Mouse (Mus musculus): ENCODE measurements at regions not wholly inside any gene's neighbourhood (a gene's known extent, or its start where the extent isn't known, plus 50 kb on each side); places are given as distances from the start of the nearest gene placed in this dataset.

DNA sequence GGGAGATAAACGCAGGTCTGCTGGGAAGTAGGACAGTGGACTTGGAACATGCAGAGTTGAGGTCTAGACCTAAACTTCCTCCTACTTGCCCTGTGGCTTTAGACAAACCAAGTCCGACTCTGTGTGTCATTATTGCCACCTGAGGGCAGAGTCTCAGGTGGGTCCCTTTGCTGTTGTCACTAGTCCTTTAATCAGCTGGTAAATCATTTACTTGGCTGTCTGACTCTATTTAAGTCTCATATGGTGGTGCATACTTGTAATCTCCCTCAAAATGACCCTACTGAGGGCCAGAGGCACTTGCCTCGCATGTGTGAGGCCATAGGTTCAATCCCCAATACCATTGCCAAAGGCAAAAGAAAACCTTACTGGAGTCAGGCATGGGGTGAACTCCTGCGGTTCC lies 62.7 kb upstream of the Itga11 start:
- Histone ChIP-seq H3K9me3 (ENCODE audit: control insufficient read depth, low read length) (peaks cover 11% of the 10 kb centered on the region; the same call in 1 of the 2 replicates), H3K27ac (replicated peaks; ENCODE audit: low read depth, low read length) (no peak overlapping the region), H3K4me1 (ENCODE audit: control insufficient read depth, insufficient read depth, low read length) (peaks cover 10% of the 10 kb centered on the region; the same call in 1 of the 2 replicates), H3K4me2 (ENCODE audit: low read depth, low read length) (no peak overlapping the region), H3K9ac (ENCODE audit: low read depth, low read length) (no peak overlapping the region), H3K27me3 (replicated peaks; ENCODE audit: control insufficient read depth, insufficient read depth, low read length) (no peaks in the 10 kb centered on the region), H3K36me3 (ENCODE audit: control insufficient read depth, insufficient read depth, low read length) (no peaks in the 10 kb centered on the region), H3K4me3 (ENCODE audit: low read depth, low read length) (no peak overlapping the region)
- DNase-seq (ENCODE audit: low spot score), result no peak
- no peak for ATAC-seq (ENCODE audit: low read depth)
- WGBS, result 77% methylated on average over 4 of the region's 4 CpGs

DNA sequence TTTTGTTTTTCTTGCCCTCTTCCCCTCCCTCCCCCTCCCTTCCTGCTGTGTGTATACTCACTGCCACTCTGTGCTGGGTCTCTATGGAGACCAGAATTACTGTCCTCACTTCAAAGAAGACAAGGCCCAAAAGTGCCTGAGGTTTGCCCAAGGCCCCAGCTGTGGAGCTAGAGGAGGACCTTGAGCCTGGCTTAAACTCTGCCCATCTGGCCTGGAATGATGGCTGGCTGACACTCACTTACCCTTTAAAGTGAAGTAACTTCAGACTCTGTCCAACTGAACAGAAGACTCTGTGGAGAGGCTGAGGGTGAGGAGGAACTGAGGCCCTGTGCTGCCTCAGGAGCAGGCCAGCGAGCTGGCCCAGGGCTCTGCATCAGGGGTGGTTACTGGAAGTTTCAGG lies 61.8 kb upstream of the Itga11 start:
- H3K27me3 ChIP-seq (replicated peaks; ENCODE audit: control insufficient read depth, insufficient read depth, low read length), result no peaks in the 10 kb centered on the region
- H3K4me3 ChIP-seq (ENCODE audit: low read depth, low read length), result no peak overlapping the region
- H3K27ac ChIP-seq (replicated peaks; ENCODE audit: low read depth, low read length), result no peak overlapping the region
- H3K9me3 ChIP-seq (ENCODE audit: control insufficient read depth, low read length), result 0 out of 2 replicates have a peak, but pooled peaks cover 3% of the 10 kb centered on the region
- H3K4me1 ChIP-seq (ENCODE audit: control insufficient read depth, insufficient read depth, low read length), result peaks cover 10% of the 10 kb centered on the region; the same call in 1 of the 2 replicates
- DNase-seq (ENCODE audit: low spot score) (no peak), ATAC-seq (ENCODE audit: low read depth) (no peak)
- no peak overlapping the region for H3K4me2 ChIP-seq (ENCODE audit: low read depth, low read length)
- H3K9ac ChIP-seq (ENCODE audit: low read depth, low read length), result no peak overlapping the region
- no peaks in the 10 kb centered on the region for H3K36me3 ChIP-seq (ENCODE audit: control insufficient read depth, insufficient read depth, low read length)
- whole genome bisulfite sequencing, result 73% methylated on average over 1 of the region's 1 CpGs

DNA sequence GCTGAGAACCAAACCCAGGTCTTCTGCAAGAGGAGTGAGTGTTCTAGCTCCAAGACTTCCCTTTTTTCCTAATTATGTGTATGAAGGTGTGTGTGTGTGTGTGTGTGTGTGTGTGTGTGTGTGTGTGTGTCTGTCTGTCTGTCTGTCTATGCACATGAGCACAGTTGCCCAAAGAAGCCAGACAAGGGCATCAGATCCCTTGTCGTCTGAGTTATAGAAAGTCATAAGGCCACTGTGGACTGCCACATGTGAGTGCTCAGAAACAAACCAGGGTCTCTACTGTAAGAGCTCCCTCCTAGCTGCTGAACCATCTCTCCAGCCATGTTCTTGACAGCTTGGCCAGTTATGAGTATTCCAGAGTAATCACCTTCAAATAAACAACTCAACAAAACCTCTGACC lies 58.6 kb upstream of the Itga11 start:
- Histone ChIP-seq H3K4me3 (ENCODE audit: low read depth, low read length) (no peak overlapping the region), H3K9me3 (ENCODE audit: control insufficient read depth, low read length) (no peaks in the 10 kb centered on the region), H3K36me3 (ENCODE audit: control insufficient read depth, insufficient read depth, low read length) (no peaks in the 10 kb centered on the region), H3K4me1 (ENCODE audit: control insufficient read depth, insufficient read depth, low read length) (no peaks in the 10 kb centered on the region), H3K4me2 (ENCODE audit: low read depth, low read length) (no peak overlapping the region), H3K27me3 (replicated peaks; ENCODE audit: control insufficient read depth, insufficient read depth, low read length) (no peaks in the 10 kb centered on the region), H3K27ac (replicated peaks; ENCODE audit: low read depth, low read length) (no peak overlapping the region), H3K9ac (ENCODE audit: low read depth, low read length) (no peak overlapping the region)
- DNase-seq (ENCODE audit: low spot score) (no peak), ATAC-seq (ENCODE audit: low read depth) (no peak)
- 100% methylated on average over 1 of the region's 1 CpGs for WGBS

DNA sequence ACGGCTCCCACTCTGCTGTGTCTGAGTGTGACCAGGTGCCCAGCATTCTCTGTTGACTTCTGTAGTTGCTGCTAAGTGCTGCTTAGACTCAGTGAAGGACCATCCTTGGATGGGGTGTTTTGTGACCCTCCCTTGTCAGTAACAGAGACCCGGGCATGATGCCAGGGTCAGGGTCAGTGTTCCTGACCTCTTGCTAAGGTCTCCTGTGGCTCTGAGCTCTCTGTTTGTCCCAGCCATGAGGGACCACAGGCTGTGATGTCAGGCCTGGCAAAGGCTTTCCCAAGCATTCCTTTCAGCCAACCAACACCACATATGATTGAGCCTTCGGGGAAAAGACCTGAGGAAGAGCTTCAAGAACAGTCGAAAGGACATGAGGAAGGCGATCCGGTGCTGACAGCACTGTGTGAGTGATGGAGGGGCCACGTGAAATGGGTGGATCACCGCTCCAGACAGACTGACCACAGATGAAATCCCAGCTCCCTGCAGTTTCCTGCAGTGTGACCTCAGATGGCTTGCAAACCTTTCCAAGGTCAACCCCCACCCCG lies 56.7 kb upstream of the Itga11 start:
- WGBS, result 64% methylated on average over 9 of the region's 9 CpGs
- no peak overlapping the region for H3K4me3 ChIP-seq (ENCODE audit: low read depth, low read length)

DNA sequence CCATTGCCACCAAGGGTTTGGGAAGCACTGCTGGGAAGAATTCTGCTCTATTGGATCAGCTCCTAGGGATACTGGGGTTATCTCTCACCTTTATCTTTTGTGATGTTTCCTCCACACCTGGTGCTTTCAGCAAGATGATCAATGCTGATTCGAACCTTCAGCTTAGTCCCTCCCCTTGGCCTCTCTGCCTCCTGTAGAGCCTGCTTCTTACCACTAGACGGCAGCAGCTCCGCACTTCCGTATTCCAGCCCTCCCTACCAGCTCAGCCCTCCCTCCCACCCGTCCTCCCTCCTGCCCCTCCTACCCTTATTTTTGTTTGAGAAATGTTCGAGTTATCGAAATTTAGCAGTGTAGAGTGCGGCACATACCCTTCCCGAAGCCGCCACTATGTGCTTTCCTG lies 55.5 kb upstream of the Itga11 start:
- Histone ChIP-seq H3K4me1 (ENCODE audit: control insufficient read depth, insufficient read depth, low read length) (no peaks in the 10 kb centered on the region), H3K4me2 (ENCODE audit: low read depth, low read length) (no peak overlapping the region), H3K4me3 (ENCODE audit: low read depth, low read length) (no peak overlapping the region), H3K9ac (ENCODE audit: low read depth, low read length) (no peak overlapping the region), H3K27me3 (replicated peaks; ENCODE audit: control insufficient read depth, insufficient read depth, low read length) (no peaks in the 10 kb centered on the region), H3K9me3 (ENCODE audit: control insufficient read depth, low read length) (no peaks in the 10 kb centered on the region), H3K36me3 (ENCODE audit: control insufficient read depth, insufficient read depth, low read length) (no peaks in the 10 kb centered on the region), H3K27ac (replicated peaks; ENCODE audit: low read depth, low read length) (no peak overlapping the region)
- WGBS, result 70% methylated on average over 10 of the region's 10 CpGs
- DNase-seq (ENCODE audit: low spot score) (no peak), ATAC-seq (ENCODE audit: low read depth) (no peak)

More for the DNA sequence above, 56.7 kb upstream of the Itga11 start:
- Histone ChIP-seq H3K9me3 (ENCODE audit: control insufficient read depth, low read length) (no peaks in the 10 kb centered on the region), H3K4me1 (ENCODE audit: control insufficient read depth, insufficient read depth, low read length) (no peaks in the 10 kb centered on the region), H3K4me2 (ENCODE audit: low read depth, low read length) (no peak overlapping the region), H3K36me3 (ENCODE audit: control insufficient read depth, insufficient read depth, low read length) (no peaks in the 10 kb centered on the region), H3K27me3 (replicated peaks; ENCODE audit: control insufficient read depth, insufficient read depth, low read length) (no peaks in the 10 kb centered on the region), H3K9ac (ENCODE audit: low read depth, low read length) (no peak overlapping the region), H3K27ac (replicated peaks; ENCODE audit: low read depth, low read length) (no peak overlapping the region)
- DNase-seq (ENCODE audit: low spot score), result no peak
- no peak for ATAC-seq (ENCODE audit: low read depth)

DNA sequence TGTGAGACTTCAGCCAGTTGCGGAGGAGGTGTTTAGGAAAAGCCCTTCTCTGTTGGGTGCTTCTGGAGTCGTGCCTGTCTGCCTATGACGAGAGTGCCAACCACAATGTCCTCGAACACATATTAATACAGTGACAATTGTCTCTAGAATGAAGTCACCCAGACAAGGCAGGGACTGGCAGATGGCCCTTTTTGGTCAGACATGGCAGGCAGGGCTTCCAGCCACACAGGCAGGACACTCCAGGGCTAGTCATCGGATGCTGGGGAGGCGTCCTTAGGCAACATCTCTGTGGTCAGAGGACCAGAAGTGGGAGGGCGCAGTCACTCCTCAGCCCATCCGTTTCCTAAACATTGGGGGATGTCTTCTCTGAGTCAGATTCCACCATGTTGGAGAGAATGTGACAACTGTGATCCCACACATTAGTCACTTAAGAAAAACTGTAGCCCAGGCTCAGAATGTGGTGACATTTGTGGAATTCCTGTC lies 53.0 kb upstream of the Itga11 start:
- Histone ChIP-seq H3K9me3 (ENCODE audit: control insufficient read depth, low read length) (no peaks in the 10 kb centered on the region), H3K4me2 (ENCODE audit: low read depth, low read length) (no peak overlapping the region), H3K27ac (replicated peaks; ENCODE audit: low read depth, low read length) (no peak overlapping the region), H3K9ac (ENCODE audit: low read depth, low read length) (no peak overlapping the region), H3K4me1 (ENCODE audit: control insufficient read depth, insufficient read depth, low read length) (no peaks in the 10 kb centered on the region), H3K27me3 (replicated peaks; ENCODE audit: control insufficient read depth, insufficient read depth, low read length) (no peaks in the 10 kb centered on the region), H3K4me3 (ENCODE audit: low read depth, low read length) (no peak overlapping the region), H3K36me3 (ENCODE audit: control insufficient read depth, insufficient read depth, low read length) (no peaks in the 10 kb centered on the region)
- ATAC-seq (ENCODE audit: low read depth) (no peak), DNase-seq (ENCODE audit: low spot score) (no peak)
- WGBS, result 73% methylated on average over 8 of the region's 8 CpGs

DNA sequence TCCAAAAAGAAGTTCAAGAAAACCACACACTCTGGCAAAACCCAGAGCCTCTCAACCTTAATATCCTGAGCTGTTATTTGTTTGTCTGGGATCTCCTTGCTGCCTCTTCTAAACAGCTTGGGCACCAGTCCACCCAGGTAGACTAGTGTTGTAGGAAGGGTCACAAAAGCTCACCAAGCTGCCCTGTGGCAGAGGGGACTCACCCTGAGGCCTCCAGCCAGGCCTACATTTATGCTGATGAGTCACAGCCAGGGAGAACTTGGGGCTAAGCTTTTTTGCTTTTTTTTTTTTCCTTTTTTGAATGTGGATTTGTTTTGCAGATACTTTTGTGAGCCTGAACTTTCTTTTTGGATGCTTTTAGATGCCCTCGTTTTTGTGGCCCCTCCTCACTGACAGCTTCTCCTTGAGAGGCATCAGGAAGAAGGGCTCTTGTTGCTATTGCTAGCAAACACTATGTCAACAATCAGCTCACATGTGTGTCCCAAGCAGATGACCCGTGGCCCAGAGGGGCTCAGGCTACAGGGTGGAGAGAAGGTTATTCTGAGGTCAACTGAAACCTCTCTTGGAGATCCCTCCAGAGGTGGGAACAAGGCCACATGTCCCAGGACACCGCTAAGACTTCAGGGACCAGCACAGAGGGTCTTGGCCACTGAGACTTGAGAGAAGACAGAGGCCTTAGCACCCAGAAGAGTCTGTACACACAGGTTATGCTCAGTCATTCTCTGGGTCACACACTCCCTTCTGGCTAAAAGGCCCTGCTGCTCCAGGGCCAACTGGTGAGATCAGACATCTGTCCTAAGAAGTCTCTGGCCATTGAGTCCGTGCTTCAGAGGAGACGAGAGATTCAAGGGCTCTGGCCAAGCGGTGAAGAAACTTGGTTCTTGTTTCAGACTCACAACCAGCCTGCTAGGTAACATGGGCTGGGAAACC lies 50.3 kb upstream of the Itga11 start:
- no peaks in the 10 kb centered on the region for H3K9me3 ChIP-seq (ENCODE audit: control insufficient read depth, low read length)

More for the DNA sequence above, 50.3 kb upstream of the Itga11 start:
- 53% methylated on average over 6 of the region's 6 CpGs for WGBS
- Histone ChIP-seq H3K9ac (ENCODE audit: low read depth, low read length) (no peak overlapping the region), H3K27me3 (replicated peaks; ENCODE audit: control insufficient read depth, insufficient read depth, low read length) (no peaks in the 10 kb centered on the region), H3K4me1 (ENCODE audit: control insufficient read depth, insufficient read depth, low read length) (no peaks in the 10 kb centered on the region), H3K27ac (replicated peaks; ENCODE audit: low read depth, low read length) (peak overlapping the region; percentile 31; the same call in 1 of the 2 replicates), H3K36me3 (ENCODE audit: control insufficient read depth, insufficient read depth, low read length) (no peaks in the 10 kb centered on the region), H3K4me2 (ENCODE audit: low read depth, low read length) (no peak overlapping the region), H3K4me3 (ENCODE audit: low read depth, low read length) (no peak overlapping the region)
- ATAC-seq (ENCODE audit: low read depth) (no peak), DNase-seq (ENCODE audit: low spot score) (no peak)

All from embryonic facial prominence, embryonic 14.5 days (tissue).